Mouse (Mus musculus): ENCODE results near the gene Abca15. TPM values are rescaled to one million over a fixed set of nuclear protein-coding genes. Genes with fewer than 3 reads are reported as not detected.

Gene Abca15
- polyA plus RNA-seq, 1 experiment: not detected

- DNase-seq: no peak
- TF ChIP-seq POLR2A (IDR thresholded peaks at IDR 0.05; ENCODE audit: borderline replicate concordance, extremely low read depth, low read depth, low read length): no peak
- TF ChIP-seq CTCF (IDR thresholded peaks at IDR 0.05; ENCODE audit: insufficient read depth, low read length): no peak
- Histone ChIP-seq H3K4me1 (ENCODE audit: control insufficient read depth, insufficient read depth, low read length) (no peaks in the 10 kb centered on the region), H3K4me3 (replicated peaks; ENCODE audit: extremely low read depth, low read depth, low read length) (no peak overlapping the region)
- 22% methylated on average over 3 of the region's 3 CpGs for WGBS
Measured at GRCm38 (mm10) chr7:120426625-120427024, 98.2 kb downstream of the Abca15 start.

GRCm38 (mm10) chr7:120431464-120431863 lies 103.0 kb downstream of the Abca15 start:
- Histone ChIP-seq H3K4me1 (ENCODE audit: control insufficient read depth, insufficient read depth, low read length) (no peaks in the 10 kb centered on the region), H3K4me3 (replicated peaks; ENCODE audit: extremely low read depth, low read depth, low read length) (no peak overlapping the region)
- DNase-seq: no peak
- TF ChIP-seq CTCF (IDR thresholded peaks at IDR 0.05; ENCODE audit: insufficient read depth, low read length) (no peak), POLR2A (IDR thresholded peaks at IDR 0.05; ENCODE audit: borderline replicate concordance, extremely low read depth, low read depth, low read length) (no peak)

Other genes starting within 250 kb of the Abca15 start
- gene Dnah3, start 233.4 kb upstream of the Abca15 start, polyA plus RNA-seq (2012; rRNA removed): 5.4 and 7.6 TPM in 2 replicates
- 47.3 and 57.3 TPM in 2 replicates for gene Tmem159, start 226.3 kb upstream of the Abca15 start, polyA plus RNA-seq (2012; rRNA removed)
- gene Zp2, start 183.4 kb upstream of the Abca15 start, polyA plus RNA-seq (2012; rRNA removed): 0.05 TPM in 1 of 2 replicates, not detected in the other
- not detected in 2 replicates for gene Anks4b, start 154.8 kb upstream of the Abca15 start, polyA plus RNA-seq (2012; rRNA removed)
- 4.7 and 5.2 TPM in 2 replicates for gene Crym, start 126.6 kb upstream of the Abca15 start, polyA plus RNA-seq (2012; rRNA removed)
- 0.14 TPM in 1 of 2 replicates, not detected in the other for gene Abca14, start 124.7 kb upstream of the Abca15 start, polyA plus RNA-seq (2012; rRNA removed)
- gene Abca16, start 81.0 kb downstream of the Abca15 start, polyA plus RNA-seq (2012; rRNA removed): not detected in 2 replicates

All from lung, adult 2 months (tissue).